Mouse (Mus musculus) ZHBTc4 (cell line): ENCODE measurements at regions not wholly inside any gene's neighbourhood (a gene's known extent, or its start where the extent isn't known, plus 50 kb on each side); places are given as distances from the start of the nearest gene placed in this dataset.

Experiments
- DNase-seq: peaks from one replicate; pipeline ENCODE4 v3.0.0-alpha.2; 2011; ENCODE audit warnings: low read depth, low spot score

DNA sequence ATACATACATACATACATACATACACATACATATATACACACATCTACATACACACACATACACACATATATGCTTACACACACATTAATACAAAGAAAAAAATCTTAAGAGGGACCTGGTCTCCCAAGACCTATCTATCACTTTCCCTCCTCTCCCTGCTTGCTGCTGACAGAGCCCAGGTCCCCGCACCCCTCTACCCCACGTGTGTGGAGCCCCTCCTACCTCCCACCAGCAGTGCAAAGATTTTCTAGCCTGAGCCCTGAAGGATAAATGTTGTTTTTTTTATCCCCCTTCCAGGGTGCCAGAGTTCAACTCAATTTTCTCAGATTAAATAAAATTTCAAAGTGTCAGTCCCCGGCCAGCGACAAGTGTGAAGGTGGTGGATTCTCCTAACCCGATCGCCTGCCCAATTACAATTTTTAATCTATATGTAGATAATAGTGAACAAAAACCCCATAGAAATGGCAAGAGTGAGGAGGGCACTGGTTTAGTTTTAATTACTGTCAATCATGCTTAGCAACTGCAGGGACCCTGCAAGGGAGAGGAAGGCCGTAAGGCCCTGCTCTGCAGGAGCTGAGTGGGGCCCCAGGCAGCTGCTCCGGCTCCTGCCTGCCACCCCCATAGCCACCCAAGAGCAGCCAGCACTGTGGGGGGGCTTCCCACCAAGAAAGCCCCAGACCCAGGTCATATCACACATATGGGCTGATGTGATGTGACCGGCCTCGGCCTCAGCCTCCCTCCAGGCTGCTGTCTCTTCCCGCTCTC lies 85.7 kb downstream of the Cryba4 start:
- no peak for DNase-seq

DNA sequence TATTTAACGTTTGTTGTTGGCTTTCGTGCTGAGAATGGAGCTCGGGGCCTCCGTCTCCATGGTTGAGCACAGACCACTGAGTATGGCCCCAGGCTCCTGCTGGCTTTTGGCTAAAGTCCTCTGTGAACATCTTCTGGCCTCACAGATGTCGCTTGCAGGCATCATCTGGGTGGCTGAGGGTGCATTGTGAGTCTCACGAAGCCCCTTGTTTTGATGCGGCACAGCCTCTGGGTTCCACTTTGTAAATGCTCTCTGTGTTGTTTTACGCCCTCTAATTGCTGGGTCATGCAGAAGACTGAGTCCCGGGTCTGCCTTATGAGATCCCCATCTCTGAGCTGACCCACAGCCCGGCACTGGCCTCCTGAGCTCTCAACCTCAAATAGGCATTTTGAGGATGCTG lies 84.5 kb downstream of the Cryba4 start:
- DNase-seq = no peak

DNA sequence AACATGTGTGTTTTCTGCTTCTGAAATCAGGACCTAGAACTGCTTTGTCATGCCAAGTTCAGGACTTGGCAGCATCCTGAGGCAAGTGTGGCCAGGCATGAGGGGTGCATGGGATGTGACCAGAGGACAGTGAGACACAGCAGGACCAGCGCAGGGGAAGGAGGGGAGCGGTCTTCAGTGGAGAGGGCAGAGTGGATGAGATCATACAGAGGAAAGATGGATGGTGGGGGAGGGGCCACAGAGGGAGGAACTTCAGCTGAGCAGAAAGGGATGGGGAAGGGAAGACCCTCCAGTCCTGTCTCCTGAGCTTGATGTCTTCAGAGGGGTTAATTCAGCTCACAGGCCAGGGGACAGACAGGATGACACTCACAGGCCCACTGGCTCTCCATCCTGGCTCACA lies 81.0 kb downstream of the Cryba4 start:
- no peak for DNase-seq

DNA sequence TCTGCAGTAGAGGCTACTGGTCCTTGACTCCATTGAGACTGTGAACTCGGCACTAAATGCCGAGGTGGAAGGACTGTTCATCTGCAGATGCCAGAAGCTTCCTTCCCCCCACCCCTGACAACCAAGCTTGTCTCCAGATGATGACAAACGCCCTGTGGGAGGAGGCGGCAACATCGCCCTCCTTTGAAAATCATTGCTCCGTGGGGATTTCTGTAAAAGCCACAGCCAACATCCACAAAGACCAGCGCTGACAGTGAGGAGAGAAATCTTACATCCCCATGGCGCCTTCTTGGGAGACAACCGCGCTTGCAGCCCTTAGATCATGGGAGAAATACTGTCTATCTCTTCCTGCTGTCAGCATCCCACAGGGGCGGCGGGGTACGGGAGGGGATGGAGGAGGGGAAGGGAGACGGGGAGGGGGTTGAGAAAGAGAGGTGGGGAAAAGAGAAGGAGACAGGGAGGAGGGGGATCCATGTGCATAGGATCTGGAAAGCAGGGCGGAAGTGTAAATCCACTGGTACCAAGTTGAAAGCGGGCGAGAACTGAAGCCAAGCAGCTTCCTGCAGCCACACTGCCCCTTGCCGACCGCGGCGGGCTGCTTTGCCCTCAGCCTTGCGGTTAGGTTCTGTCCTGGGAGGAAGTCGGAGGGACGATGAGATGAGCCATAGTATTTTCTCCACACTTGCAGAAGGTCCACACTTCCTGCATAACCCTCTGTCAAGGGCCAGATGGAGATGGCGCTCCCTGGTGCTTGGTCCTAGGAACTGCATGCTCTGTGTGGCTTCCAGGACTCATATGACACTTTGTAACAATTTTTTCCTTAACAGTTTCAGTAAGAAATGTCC lies 72.9 kb downstream of the Cryba4 start:
- DNase-seq = peak; percentile 80

GRCm38 (mm10) chr5:112182775-112183174 lies 69.5 kb downstream of the Cryba4 start:
- DNase-seq = peak; percentile 75

DNA sequence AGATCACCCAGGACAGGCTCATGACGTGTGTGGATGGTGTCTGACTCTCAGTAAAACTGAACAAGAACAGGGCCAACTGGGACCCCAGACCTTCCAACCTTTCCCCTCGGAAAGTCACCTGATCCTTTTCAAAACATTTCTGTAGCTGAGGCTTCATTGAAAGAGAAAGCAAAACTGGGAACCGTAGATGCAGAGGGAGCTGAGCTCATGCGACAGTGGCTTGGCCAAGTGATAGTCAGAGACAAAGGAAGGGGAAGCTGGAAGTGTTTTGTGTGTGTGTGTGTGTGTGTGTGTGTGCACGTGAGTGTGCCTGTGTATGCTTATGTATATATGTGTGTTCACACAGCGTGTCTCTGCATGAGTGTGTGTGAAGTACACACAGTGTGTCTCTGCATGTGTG lies 56.7 kb downstream of the Cryba4 start:
- no peak for DNase-seq
